Mouse (Mus musculus) neutrophil, adult 59 days (primary cell): Measurements from ENCODE around the gene Arhgap15. TPM values are rescaled to one million over a fixed set of nuclear protein-coding genes. Genes with fewer than 3 reads are reported as not detected.

ENCODE experiments used
- total RNA-seq, 2 experiments: library from RNA; stranded (reverse); gene quantifications; 1 replicate in 1 of 2; 2 replicates in 1 of 2; pipeline ENCODE4 v1.2.4; 2023

The Arhgap15 gene
- 100 to 1,000 TPM; 159 to 167 TPM for total RNA-seq

GRCm38 (mm10) chr2:43748287-43748983 lies at the start of gene Arhgap15:
TSS of gene Arhgap15 (plus strand) at chr2:43748824.

Other genes with a start within 250 kb of the Arhgap15 start
- gene Kynu, start 193.5 kb upstream of the Arhgap15 start, total RNA-seq = 1 to 10 TPM; 1.2 to 1.6 TPM